Mouse (Mus musculus) lung, postnatal 36 days (tissue): ENCODE data around the gene Gm8281.
"Not testable (repeated sequence)": the region's sequence is repeated elsewhere in the genome, so short reads cannot be mapped to it uniquely, and the experiment has no call there.

Experiments used
- DNase-seq: peaks from one replicate; pipeline ENCODE4 v3.0.0; 2022; ENCODE audit warnings: mixed read lengths

Gm8281 gene

DNA sequence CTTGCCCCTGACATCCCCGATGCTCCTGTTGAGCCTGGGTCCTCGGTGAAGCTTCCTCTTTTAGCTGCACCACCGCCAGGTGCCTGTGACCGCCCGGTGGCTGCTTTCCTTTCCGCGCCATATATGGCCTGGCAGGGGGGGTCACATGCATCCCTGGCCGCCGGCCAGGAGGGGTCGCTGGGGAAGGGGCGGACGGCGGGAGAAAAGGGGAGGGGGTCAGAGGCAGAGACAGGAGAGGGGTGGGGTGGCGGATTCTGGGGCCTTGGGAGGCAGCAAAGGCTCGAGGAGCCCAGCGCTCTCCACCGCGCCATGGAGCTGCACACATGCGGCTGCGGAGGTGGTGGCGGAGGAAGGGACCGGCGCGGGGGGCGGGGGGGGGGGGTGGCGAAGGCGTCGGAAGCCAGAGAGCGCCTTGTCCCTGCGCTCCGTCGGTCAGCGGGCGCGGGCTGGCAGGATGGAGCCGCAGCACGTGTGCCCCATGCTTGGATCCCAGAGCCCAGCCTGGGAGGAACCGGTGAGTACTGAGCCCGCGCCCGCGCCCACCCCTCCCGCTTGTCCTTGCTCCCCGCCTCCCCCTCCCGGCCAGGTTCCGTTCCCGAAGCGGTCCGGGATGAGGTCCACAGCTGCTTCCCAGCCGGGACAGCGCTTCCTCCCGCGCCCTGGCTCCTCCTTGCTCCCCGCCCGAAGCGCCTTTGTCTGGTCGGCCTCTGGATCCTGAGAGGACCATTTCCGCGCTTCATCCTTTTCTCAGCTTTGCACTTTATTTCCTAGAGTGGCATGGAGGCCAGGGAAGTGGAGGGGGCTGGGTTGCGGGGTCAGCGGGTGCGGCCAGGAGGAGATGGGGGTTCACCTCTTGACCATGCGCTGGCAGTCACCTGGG lies at the start of gene Gm8281:
Gene Gm8281, plus strand, starts transcription at position 430 of the 880 bp plus-strand sequence.
- DNase-seq: not testable (repeated sequence)

DNA sequence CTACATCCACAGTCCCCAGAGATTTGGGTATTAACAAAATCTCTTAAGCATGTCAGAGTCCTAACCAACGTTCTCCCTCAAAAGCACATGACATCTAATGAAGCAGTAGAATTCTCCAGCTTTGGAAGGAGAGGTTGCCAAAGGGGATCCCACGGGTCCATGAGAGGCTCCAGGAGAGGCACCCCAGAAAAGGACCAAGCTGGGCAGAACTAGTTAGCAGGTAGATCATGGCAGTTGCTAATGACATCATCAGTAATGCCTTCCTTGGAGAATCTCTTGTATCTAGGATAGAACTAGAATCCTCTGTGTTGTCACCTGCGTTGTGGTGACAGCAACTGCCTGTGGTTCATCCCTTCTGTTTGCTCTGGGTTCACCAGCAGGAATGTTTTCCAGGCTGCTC lies 20.5 kb upstream of the Gm8281 start, which contains the start of gene 4930555G01Rik:
Gene 4930555G01Rik, plus strand, starts transcription at position 301 of the 400 bp plus-strand sequence.
- not testable (repeated sequence) for DNase-seq

- DNase-seq: not testable (repeated sequence)
Observed at GRCm38 (mm10) chr14:5131219-5131618, 60.4 kb downstream of the Gm8281 start, which contains the start of gene Gm8279. Gene Gm8279 (plus strand): TSS chr14:5131519.
